Mouse (Mus musculus) midbrain, embryonic 10.5 days (tissue): ENCODE data around the gene Ydjc. TPM values are rescaled to one million over a fixed set of nuclear protein-coding genes. Genes with fewer than 3 reads are reported as not detected.

Experiments used
- DNase-seq: peaks from one replicate; pipeline ENCODE4 v3.0.0-alpha.2; 2017; ENCODE audit warnings: low spot score
- H3K27ac ChIP-seq: fragments of 300-500 bp; sonication (generic); replicated peaks from 2 replicates; pipeline ENCODE4 v1.5.1; 2016; ENCODE audit warnings: mild to moderate bottlenecking
- H3K27me3 ChIP-seq: fragments of 300-500 bp; sonication (generic); 2 replicates; pipeline ENCODE4 v1.6.1; 2016; ENCODE audit warnings: low read depth, mild to moderate bottlenecking; ENCODE audit not compliant: poor library complexity, severe bottlenecking
- H3K36me3 ChIP-seq: fragments of 300-500 bp; sonication (generic); 2 replicates; pipeline ENCODE4 v1.6.1; 2016; ENCODE audit warnings: mild to moderate bottlenecking, moderate library complexity
- H3K4me1 ChIP-seq: fragments of 300-500 bp; sonication (generic); 2 replicates; pipeline ENCODE4 v1.6.1; 2016
- H3K4me3 ChIP-seq: fragments of 300-500 bp; sonication (generic); 2 replicates; pipeline ENCODE4 v1.5.1; 2016; ENCODE audit warnings: mild to moderate bottlenecking, moderate library complexity
- H3K9me3 ChIP-seq: fragments of 300-500 bp; sonication (generic); replicated peaks from 2 replicates; pipeline ENCODE4 v1.6.1; 2016; ENCODE audit warnings: mild to moderate bottlenecking
- WGBS: fragments of 180-500 bp; shearing (Covaris S2); methylation state at CpG from one replicate; pipeline ENCODE4 v1.1.7; 2016; 5-methylcytosine and 5-hydroxymethylcytosine counted together
- microRNA counts: library from miRNA; unstranded; fragments of <30 nt; microRNA quantifications from one replicate; lab custom pipeline; 2017
- microRNA-seq: library from miRNA; unstranded; fragments of <30 nt; microRNA quantifications from one replicate; pipeline ENCODE4, GENCODE M21; 2017
- polyA plus RNA-seq: library from polyadenylated mRNA; unstranded; fragments of >200 nt; fragmentation: Nextera tagmentation; extraction: Ambion mirVana; gene quantifications from 2 replicates; pipeline ENCODE4 v1.2.1, GENCODE M21; 2016

Gene Ydjc
- polyA plus RNA-seq, 1 experiment from 2014 or later = 5.4 TPM

DNA sequence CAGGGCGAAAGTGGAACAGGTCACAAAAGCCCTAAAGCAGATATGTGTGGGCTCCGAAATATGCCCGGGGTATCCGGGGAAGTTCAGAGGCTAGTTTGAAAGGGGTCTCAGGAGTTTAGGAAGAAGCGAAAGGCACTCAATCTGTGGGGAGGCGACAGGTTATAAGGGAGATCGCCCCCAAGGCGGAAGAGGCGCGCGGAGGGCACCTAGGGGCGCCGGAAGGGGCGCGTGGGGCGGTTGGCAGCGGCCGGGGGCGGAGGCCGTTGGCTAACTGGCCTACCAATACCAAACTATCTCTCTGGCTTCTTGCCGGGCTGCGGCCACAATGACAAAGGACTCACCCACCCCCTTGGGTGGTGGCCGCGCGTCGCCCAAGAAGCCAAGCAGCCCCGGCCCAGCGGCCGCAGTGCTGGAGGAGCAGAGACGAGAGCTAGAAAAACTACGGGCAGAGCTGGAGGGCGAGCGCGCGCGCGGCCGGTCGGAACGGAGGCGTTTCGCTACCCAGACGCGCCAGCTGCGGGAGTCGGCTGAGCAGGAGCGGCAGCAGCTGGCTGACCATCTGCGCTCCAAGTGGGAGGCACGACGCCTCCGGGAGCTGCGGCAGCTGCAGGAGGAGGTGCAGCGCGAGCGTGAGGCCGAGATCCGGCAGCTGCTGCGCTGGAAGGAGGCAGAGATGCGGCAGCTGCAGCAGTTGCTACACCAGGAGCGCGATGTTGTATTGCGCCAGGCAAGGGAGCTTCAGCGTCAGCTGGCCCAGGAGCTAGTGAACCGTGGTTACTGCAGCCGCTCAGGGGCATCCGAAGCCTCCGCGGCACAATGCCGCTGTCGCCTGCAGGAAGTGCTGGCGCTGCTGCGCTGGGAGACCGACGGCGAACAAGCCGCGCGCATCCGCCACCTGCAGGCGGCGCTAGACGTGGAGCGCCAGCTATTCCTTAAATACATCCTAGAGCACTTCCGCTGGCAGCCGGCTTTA lies 64.3 kb downstream of the Ydjc start, which contains the start of gene Rimbp3:
Rimbp3 (plus strand) TSS at position 215 of the 973 bp plus-strand sequence.
- peak; percentile 93 for DNase-seq
- H3K4me1 ChIP-seq = peaks cover 30% of the 10 kb centered on the region
- H3K27ac ChIP-seq = peak within 1 kb of the TSS; percentile 91
- peaks cover 3% of the 10 kb centered on the region; the same call in 1 of the 2 replicates for H3K9me3 ChIP-seq
- peaks cover 54% of the 10 kb centered on the region for H3K27me3 ChIP-seq
- peak within 1 kb of the TSS; percentile 67 for H3K4me3 ChIP-seq
- WGBS = under 1% methylated on average over 85 of the region's 85 CpGs
- H3K36me3 ChIP-seq = peaks cover 23% of the 10 kb centered on the region

DNA sequence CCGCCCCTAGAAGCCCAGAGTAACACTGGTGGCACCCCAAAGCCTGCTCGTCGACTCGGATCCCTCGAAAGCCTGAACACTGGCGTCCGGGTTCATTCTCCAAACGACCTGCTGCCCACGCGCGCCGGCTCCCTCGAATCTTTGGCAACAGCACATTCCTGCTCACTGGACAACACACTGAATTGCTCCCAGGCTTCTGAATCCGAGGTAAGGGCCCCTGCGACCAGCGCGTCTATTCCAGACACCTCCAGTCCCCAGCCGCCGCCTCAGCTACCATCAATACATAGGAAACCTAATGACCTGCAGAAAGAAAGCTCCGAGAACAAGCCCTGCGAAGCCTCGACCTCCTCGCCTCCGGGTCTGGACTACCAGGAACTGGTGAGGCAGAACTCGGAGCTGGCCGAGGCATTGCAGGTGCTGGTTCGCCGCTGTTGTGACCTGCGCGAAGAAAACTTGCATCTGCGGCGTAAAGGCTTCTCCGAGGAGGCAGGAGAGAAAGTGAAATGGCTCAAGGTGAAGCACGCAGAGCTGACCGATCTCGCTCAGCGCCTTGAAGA lies 65.1 kb downstream of the Ydjc start:
- 3% methylated on average over 37 of the region's 37 CpGs for WGBS
- no peak for DNase-seq
- peak overlapping the region; percentile 91 for H3K27ac ChIP-seq
- H3K27me3 ChIP-seq = peaks cover 54% of the 10 kb centered on the region
- H3K4me3 ChIP-seq = peak overlapping the region; percentile 67
- H3K36me3 ChIP-seq = peaks cover 23% of the 10 kb centered on the region
- H3K9me3 ChIP-seq = peaks cover 3% of the 10 kb centered on the region; the same call in 1 of the 2 replicates
- H3K4me1 ChIP-seq = peaks cover 30% of the 10 kb centered on the region

MicroRNA genes within 50 kb of the gene (microRNA counts, 519-probe panel; counts per million panel counts)
- 7,946 counts per million, percentile 82 among the panel's probes with 10 or more counts for microRNA mmu-miR-130b (lab: Ali Mortazavi, UCI)
- microRNA mmu-miR-301b (lab: Ali Mortazavi, UCI) = 6,552 counts per million, percentile 63 among the panel's probes with 10 or more counts

Small RNA genes lying within 50 kb of the gene (microRNA-seq; reads per million reads assigned to microRNA genes)
- gene Mir130b (16,536 reads per million, percentile 97 among the genes with 10 or more reads in this experiment), gene Mir301b (249 reads per million, percentile 61 among the genes with 10 or more reads in this experiment)

Other genes with a start within 250 kb of the Ydjc start
- gene Ppm1f, start 248.2 kb upstream of the Ydjc start, polyA plus RNA-seq = 26.6 and 30.0 TPM in 2 replicates
- 147 TPM in 2 replicates for gene Mapk1, start 161.2 kb upstream of the Ydjc start, polyA plus RNA-seq
- gene Ypel1, start 74.9 kb upstream of the Ydjc start, polyA plus RNA-seq = 99.1 and 109 TPM in 2 replicates
- 149 and 170 TPM in 2 replicates for gene Ppil2, start 33.4 kb upstream of the Ydjc start, polyA plus RNA-seq
- 153 and 184 TPM in 2 replicates for gene 2610318N02Rik, start 19.5 kb upstream of the Ydjc start, polyA plus RNA-seq
- gene Sdf2l1, start 12.2 kb upstream of the Ydjc start, polyA plus RNA-seq = 101 and 136 TPM in 2 replicates
- gene Ccdc116, start 2.6 kb downstream of the Ydjc start, polyA plus RNA-seq = 0.39 and 0.57 TPM in 2 replicates
- gene Ube2l3, start 58.0 kb downstream of the Ydjc start, polyA plus RNA-seq = 412 and 424 TPM in 2 replicates
- 1.4 and 2.2 TPM in 2 replicates for gene Rimbp3, start 64.0 kb downstream of the Ydjc start, polyA plus RNA-seq
- 17.3 and 19.3 TPM in 2 replicates for gene Hic2, start 89.0 kb downstream of the Ydjc start, polyA plus RNA-seq
- 9.9 and 11.7 TPM in 2 replicates for gene Tmem191c, start 131.5 kb downstream of the Ydjc start, polyA plus RNA-seq
- gene Serpind1, start 186.8 kb downstream of the Ydjc start, polyA plus RNA-seq = 0.09 and 0.29 TPM in 2 replicates